Mouse (Mus musculus) liver, adult 10 weeks (tissue): Measurements from ENCODE around the gene Pfn3. TPM values are rescaled to one million over a fixed set of nuclear protein-coding genes. Genes with fewer than 3 reads are reported as not detected.

Experiments used
- polyA plus RNA-seq: library from polyadenylated mRNA; stranded (reverse); fragments of 350-450 nt; fragmentation: Illumina TruSeq; extraction: RNeasy Lipid Tissue Mini Kit (QIAGEN cat#74804); gene quantifications from one replicate; pipeline ENCODE4 v1.2.3, GENCODE M21; 2014; ENCODE audit warnings: low read depth, low replicate concordance

Pfn3 gene
- polyA plus RNA-seq, result not detected

DNA sequence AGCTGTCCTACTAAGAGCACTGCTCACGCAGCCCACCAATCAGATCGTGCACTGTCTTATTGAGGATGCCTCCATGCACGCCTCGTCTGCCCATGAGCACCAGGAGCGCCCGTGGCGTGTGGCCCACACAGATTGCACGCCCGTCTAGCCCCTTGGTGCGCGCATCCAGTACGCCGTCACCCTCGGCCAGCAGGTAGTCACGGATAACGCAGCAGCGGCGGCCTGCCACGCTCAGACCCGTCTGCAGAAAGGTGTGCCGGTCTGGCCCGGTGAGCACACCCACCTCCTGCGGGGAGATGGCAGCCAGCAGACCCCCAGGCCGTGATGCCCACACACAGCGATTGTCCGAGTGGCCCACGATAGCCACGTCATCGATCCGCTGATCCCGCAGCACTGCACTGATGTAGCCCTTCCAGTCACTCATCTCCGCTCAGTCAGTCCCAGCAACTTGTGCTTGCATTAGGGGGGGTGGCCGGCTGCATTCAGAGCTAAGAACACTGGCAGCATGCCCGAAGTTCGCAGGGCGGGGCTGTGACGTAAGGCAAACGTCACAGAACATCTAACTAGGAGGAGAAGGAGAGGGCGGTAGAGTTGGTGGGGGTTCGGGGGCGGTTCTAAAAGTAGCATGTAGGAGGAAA is at the start of gene Pfn3:
Gene Pfn3, minus strand, starts transcription at position 490 of the 638 bp plus-strand sequence.

DNA sequence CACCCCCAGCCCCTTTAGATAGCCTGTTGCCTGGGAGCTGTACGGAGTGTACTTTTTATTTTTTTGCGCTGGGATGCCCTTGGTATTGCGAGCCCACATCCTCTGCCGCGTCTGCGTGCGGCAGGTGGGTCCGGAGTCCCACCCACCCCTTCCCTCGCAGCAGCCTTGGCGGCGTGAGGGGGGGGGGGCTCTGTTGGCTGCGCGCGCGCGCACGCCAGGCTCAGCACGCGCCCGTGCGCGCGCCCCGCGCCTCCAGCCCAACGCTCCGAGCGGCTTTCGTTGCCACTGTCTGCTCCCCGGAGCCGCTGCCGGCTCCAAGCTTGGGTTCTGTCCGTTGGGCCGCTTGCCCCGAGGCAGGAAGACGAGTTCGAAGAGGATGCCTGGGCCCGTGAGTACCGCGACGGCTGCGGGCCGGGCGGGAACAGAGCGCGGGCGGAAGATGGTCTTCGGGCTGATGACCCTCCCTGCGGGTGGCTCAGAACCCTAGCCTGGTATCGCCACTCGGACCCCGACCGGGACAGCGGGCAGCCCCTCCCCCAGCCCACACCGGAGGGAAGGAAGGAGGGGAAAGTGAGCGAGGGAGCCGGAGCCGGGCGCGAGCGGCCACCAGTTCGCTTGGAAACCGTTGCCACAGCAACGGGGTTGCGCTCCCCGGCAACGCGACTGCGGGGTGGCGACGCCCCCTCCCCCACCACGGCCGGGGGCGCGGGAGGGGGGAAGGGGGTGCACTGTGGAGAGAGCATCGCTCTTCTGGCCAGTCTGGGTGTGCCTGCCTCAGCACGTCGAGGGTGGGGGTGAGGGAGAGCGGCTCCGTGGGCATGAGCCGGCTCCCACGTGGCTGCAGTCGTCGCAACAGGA is 49.2 kb upstream of the Pfn3 start, which contains the start of gene Prr7:
Gene Prr7, plus strand, starts transcription at position 241 of the 858 bp plus-strand sequence.

DNA sequence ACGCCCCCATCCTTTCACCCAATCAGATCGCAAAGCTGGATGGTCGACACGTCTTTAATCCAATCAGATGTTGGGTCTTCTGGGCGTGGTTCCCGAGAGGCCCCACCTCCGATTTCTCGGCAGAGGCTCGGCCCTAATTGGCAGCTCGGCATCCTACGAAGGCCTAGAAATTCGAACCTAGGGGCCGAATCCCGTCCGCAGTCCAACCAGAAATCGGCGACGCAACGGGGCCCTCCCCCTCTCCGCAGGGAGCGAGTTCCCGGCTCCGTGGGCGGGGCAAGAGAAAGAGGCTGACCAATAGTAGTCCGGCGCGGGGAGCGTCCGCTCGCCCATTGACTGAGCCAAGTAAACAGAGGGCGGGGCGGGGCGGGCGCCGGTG is 29.9 kb upstream of the Pfn3 start, which contains the start of gene Grk6:
Gene Grk6, plus strand, starts transcription at position 136 of the 379 bp plus-strand sequence.

DNA sequence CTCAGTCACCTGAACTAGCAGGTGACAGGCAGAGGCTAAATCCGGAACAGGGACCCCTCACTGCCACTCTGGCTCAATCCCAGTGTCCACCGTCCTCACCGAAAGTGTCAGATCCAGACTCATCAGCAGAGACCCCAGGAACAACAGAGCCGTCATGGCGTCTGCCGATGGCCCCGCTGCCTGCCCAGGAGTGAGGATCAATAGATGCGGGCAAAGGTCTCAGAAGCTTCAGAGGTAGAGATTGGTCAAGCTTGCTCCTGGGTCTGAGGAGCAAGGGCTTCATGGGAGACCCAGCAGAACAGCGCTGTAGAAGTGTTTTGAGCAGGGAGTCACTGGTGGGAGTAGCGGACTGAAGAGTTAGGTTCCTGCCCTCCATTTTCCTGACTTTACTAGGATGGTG is 11.6 kb upstream of the Pfn3 start, which contains the start of gene F12:
Gene F12, minus strand, starts transcription at position 181 of the 400 bp plus-strand sequence.

DNA sequence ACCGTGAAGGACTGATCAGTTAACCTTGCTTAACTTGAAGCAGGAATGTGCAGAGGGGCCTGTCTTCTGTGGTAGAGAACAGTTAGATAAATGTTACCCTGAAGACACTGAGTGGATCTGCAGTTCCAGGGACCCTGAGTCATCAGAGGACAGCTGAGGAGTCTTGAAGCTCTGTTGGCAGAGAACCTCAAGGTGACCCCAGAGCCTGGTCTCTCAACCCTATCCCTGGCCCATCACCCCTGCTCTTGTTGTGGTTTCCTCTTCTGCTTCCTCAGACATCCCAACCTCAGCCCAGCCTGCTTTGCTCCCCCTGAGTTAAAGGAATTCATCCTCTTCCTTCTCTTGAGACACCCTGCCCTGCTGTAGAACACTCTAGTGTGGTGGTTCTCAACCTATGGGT is 16.9 kb downstream of the Pfn3 start, which contains the start of gene Slc34a1:
Gene Slc34a1, plus strand, starts transcription at position 100 of the 400 bp plus-strand sequence.

DNA sequence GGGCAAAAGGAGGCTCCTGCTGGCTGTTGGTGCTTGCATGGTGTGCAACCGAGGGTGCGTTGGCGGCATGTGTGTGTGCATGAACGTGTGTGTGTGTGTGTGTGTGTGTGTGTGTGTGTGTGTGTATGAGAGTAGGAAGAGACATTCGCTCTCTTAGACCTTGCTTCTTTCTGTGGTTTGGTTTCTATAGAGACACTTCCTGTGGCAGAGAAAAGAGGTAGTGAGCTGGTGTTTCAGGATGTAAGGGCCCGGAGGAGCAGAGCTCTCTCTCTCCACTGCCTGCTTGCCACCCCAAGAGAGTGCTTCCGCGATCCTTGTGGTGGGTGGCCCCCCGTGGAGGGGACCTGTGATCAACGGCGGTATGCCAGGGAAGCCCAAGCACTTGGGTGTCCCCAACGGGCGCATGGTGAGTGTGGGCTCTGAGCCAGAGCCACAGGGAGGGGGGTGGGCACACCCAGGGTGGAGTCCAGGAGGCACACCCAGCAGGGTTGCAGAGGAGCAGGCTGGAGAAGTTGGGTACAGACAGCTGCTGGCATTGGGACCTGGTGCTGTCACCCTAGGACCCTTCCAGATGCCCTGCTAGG is 45.4 kb downstream of the Pfn3 start, which contains the start of gene Rgs14:
Gene Rgs14, plus strand, starts transcription at position 202 of the 584 bp plus-strand sequence.

Other genes with a start within 250 kb of the Pfn3 start
- gene Nsd1, start 205.4 kb downstream of the Pfn3 start, polyA plus RNA-seq, result 24.7 TPM
- 15.5 TPM for gene Prelid1, start 94.7 kb downstream of the Pfn3 start, polyA plus RNA-seq
- gene Rab24, start 93.3 kb downstream of the Pfn3 start, polyA plus RNA-seq, result 9.9 TPM
- gene Mxd3, start 85.4 kb downstream of the Pfn3 start, polyA plus RNA-seq, result not detected
- gene Lman2, start 52.4 kb downstream of the Pfn3 start, polyA plus RNA-seq, result 38.0 TPM
- not detected for gene Rgs14, start 45.5 kb downstream of the Pfn3 start, polyA plus RNA-seq
- gene Slc34a1, start 17.0 kb downstream of the Pfn3 start, polyA plus RNA-seq, result not detected
- 23.3 TPM for gene F12, start 11.6 kb upstream of the Pfn3 start, polyA plus RNA-seq
- 2.5 TPM for gene Grk6, start 29.8 kb upstream of the Pfn3 start, polyA plus RNA-seq
- not detected for gene Prr7, start 49.0 kb upstream of the Pfn3 start, polyA plus RNA-seq
- gene Dbn1, start 72.9 kb upstream of the Pfn3 start, polyA plus RNA-seq, result 0.26 TPM
- gene Pdlim7, start 98.4 kb upstream of the Pfn3 start, polyA plus RNA-seq, result 0.24 TPM
- not detected for gene Dok3, start 114.1 kb upstream of the Pfn3 start, polyA plus RNA-seq
- 2.3 TPM for gene Ddx41, start 121.4 kb upstream of the Pfn3 start, polyA plus RNA-seq
- gene Fam193b, start 155.9 kb upstream of the Pfn3 start, polyA plus RNA-seq, result 5.9 TPM
- 29.5 TPM for gene Tmed9, start 158.5 kb upstream of the Pfn3 start, polyA plus RNA-seq
- gene B4galt7, start 184.7 kb upstream of the Pfn3 start, polyA plus RNA-seq, result 1.5 TPM
- gene Caml, start 207.8 kb upstream of the Pfn3 start, polyA plus RNA-seq, result 28.3 TPM
- 27.6 TPM for gene Ddx46, start 219.8 kb upstream of the Pfn3 start, polyA plus RNA-seq